Mouse (Mus musculus) retina, adult 2 months (tissue): Measurements from ENCODE around the gene Echdc3.

ENCODE experiments used
- DNase-seq: peaks from one replicate; pipeline ENCODE4 v3.0.0-alpha.2; 2012; ENCODE audit warnings: low read depth, low spot score

Gene Echdc3

DNA sequence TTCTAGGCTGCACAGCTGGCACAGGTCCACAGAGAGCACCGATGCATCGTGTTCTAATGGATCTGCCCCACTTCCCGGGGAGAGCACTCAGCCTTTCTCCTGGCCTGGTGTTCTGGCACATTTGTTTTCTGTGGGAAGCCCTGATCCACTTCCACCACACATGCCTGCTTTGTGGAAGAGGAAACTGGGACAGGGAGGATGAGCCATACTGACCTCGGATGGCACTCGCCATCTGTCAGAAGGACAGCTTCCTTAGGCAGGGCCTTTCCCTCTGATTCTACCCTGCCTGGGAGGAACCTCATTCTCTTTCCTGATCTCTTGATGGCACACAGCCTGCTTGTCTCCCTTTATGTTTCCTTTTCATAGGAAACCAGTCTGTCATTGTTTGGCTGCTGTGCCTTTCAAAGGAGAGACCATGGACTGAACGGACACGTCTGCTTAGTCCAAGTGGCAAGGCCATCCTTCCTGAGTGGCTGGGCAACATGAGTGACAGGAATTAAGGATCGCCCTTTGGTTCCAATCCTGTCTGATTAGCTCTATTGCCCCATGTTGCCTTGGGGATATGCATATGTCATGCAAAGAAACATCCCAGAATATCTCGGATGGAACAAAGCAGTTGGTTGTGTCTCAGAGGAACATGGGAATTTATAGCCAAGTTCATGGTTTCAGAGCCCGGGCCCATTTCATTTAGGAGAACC is 13.7 kb upstream of the Echdc3 start:
- DNase-seq, result peak; percentile 28

DNA sequence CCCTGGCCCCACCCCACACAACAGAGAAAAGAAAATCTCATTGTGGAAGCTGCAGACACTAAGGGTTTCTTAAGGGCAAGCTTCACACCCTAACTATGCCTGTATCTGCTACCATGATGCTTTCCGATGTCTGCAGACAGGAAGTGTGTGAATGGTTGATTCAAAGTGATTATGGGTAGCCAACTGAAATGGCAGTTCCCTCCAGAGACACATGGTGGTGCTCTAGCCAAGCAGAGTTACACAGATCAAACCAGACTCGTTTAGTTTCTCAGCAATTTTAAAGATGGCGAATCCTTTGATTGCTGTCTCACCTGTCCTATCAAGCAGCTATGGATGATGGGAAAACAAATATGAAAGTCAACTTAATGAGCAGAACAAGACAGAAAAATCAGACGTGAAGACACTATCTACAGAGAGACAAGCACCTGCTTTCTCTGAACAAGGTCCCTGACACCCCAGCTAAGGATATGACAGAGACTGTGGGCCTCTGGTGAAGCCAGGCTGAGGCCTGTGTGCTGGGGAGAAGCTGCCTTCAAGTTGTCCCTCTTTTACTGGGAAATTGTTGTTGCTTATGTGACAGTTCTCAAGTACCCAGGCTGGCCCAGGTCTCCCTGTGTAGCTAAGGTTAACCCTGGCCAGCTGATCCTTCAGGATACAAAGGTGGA is 7.4 kb upstream of the Echdc3 start:
- peak; percentile 56 for DNase-seq

DNA sequence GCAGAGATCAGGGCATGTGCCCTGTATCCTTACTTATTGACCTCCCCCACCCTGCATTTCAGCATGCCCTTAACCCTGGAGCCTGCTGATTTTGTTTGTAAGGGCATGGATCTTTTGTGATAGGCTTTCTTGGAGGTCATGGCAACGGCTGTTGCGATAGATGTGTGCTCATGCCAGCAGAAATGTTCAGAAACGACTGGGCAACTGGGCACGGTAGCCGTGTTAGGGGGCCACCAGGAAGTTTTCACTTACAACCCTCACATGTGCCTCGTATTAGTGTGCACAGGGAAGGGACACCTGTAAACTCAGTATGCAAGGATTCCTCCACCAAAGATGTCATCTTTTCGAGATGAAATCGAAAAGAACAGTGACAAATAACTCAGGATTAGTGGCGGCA is 508 bp downstream of the Echdc3 start:
- no peak for DNase-seq

DNA sequence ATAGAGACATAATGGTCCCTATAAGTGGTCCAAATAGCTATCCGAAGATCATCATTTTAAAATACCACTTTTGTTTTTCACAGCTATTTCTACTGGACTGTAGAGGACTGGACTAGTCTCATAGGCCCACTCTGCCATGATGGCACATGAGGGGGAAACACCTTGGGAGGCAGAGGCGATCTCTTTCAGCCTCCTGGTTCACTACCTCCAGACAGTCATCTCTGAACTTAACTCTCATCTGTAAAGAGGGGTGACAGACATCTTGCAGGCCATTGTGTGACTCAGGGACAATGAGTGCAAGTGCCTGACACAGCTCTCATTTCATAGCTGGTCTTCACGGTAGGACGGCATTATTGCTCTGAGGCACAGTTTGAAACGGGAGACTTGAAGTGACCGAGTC is 2.0 kb downstream of the Echdc3 start:
- no peak for DNase-seq

DNA sequence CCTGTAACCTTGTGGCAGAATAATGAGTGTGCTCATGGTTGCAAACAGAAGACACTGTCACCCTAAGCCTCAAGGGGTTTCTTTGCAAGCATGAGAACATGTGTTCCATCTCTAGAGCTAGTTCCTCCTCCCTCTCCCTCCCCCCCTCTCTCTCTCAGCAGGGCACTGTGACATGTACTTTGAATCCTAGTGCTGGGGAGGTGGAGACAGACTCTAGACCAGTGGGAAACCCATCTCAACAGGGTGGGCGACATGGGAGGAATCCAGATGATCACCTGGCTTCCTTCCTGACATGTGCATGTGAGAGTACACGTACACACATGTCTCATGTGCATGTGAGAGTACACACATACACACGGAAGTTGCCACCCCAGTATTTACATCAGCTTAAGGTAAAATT is 3.1 kb downstream of the Echdc3 start:
- DNase-seq, result no peak

DNA sequence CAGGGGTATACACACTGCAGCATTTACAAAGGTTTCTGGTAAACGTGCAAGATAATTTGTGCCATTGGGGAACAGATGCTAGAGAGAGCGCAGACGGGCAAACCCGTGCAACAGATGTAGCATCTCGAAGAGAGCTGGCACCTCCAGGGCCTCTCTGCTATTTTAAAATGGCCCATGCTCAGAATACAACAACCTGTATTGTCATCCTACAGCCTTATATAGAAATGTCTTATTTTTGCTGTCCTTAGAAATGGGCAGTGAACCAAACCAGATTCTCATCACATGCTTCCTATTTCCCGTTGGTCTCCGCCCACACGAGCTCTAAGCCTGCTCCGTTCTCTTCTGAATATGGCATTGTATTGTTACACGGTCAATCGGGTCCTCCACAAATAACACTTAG is 3.7 kb downstream of the Echdc3 start:
- DNase-seq, result no peak

DNA sequence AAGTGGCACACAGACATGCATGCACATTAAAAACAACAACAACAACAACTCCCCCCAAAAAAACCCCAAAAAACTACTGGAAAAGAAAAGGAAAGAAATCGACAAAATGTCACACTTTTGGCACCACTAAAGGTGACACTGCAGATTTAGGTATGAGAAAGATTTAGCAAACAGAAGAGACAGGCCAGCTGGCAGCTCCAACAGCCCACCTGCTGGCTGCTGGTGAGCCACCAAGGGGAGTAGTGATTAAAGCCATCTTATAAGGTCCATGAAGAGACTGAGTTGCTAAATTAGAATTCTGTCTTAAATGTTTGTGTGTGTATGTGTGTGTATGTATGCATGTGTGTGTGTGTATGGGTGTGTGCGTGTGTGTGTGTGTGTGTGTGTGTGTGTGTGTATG is 5.1 kb downstream of the Echdc3 start:
- no peak for DNase-seq

DNA sequence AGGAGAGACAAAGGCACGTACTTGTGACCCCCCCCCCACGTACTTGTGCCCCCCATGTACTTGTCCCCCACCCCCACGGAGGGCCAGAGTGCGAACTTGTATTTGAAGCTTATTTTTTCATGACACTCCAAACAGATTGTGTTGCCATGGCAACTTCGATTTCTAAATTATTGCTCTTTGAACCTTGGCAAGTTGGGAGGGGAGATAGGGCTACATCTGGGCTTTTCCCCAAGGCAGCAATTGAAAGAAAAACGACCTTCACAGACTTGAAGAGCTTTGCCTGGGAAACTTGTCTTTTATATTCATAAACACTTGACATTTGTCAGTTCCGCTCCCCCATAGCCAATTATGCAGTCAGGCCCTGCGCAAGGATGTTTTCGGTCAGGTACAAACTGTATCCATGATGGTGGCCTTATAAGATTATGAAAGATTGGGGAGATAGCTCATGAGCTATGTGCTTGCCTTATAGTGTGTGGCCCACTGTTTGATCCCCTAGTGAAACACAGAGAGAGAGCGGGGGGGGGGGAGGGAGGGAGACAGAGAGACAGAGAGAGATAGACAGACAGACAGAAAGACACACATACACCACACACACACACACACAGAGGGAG is 16.4 kb downstream of the Echdc3 start:
- DNase-seq, result no peak

DNA sequence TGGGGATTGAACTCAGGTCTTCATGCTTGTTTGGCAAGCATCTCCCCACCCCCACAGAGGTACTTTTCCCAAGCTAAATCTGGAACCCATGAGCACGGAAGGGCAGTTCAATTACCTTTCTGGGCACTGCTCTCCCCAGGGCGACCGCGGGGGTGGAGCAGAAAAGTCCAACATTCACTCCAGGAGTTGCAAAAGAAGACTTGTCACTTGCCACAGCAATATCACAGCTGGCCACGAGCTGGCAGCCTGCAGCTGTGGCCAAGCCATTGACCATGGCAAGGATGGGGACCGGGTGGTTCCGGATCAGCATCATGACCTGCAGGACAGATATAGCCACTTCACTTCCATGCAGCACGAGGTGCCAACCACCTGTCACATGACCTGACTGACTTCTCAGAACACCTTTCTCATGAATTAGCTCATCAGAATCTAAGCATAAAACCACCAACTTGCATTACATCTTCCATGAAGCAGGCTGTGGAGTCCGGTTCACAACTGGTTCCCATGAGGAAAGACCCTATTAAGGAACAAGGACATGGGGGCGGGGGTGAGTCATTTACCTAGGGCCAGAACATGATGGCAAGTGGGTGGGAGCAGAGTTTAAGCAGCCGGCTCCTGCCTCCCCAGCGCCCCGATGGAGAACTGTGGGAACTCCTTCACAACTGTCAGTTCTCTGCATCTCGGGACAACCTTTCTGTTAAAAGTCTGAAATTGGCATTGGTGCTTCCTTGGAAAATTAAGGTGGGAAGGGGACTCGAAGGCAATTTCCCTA is 17.2 kb downstream of the Echdc3 start:
- DNase-seq, result no peak

DNA sequence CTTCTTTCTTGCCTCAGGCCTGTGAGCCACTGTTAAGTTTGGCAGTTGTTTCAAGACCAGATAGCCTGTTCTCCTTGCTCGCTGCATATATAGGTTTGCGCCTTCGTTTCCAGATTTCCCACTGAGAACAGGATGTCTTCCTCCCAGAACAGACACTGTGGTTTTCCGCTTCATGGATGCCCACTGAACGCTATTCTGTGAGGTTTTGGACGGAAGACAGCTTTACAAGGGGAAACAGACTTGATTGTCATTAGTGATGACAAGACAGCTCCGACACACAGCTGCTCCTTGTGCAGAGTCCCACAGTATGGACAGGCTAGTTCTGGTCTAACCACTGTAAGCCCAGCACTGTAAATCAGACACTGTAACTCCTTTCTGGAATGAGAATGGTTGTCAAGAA is 18.3 kb downstream of the Echdc3 start:
- DNase-seq, result no peak

DNA sequence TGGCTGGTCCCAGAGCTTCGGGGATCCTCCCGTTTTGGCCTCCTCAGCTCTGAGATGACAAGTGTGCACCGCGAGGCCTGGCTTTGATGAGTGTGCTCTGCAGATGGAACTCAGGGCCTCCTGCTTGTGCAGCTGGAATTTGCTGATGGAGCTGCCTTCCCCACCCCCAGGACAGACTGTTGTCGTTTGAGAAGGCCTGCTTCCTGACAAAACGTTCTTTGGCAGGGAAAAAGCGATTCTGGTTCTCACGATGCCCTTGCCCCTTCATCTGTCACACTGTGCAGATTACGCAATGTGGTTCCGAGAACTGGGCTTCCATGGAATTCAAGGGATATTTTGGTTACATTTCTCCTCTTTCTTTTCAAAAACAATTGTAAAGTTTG is 19.3 kb downstream of the Echdc3 start:
- no peak for DNase-seq

DNA sequence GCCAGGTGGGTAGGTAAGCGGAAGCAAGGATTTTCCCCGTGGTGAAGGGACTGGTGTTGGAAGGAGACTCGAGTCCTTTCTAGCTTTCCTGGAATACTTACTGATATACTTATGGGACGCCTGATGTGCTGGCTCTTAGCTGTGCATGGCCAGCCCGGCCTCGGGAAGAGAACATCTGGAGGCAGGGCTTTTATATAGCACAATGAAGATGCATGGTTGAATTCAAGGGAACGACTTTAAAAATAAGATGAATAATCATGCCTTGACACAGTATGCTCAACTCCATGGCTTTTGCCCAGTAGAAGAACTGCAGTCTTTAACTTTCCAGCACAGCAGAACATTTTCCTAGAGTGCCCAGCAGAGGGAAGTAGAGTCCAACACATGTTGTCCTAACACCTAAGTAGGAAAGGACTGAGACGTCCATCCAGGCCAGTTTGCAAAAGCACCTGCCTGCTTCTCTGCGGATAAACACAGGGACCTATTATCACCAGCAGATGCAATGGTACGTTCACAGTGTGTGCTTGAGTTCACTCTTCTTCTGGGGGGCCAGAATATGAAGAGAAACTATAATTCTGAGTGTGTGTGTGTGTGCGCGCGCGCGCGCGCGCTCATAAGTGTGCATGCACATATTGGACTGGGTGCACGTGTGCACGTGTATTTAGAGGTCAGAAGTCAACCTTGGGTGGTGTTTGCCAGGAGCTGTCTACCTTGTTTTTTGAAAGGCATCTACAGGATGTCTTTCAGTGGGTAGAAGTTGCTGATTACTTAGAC is 19.8 kb downstream of the Echdc3 start:
- DNase-seq, result peak; percentile 57

DNA sequence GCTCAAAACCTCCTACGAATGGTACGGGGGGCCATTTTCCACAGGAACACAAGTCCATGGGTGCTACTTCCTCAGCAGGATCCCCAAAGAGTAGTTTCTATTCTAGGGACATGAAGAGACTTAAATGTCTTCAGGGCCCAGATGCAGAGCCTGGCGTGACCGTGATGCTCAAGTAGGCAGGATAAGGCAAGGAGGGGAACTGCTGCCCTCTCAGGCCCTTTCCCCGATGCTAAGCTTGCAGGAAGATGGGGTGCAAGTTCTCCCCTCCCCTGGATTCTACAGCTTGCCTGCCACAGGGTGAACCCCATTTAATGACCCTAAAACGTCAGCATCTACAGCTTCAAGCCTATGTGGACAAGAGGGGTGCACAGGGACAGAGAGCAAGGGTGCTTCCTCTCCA is 22.8 kb downstream of the Echdc3 start:
- no peak for DNase-seq

DNA sequence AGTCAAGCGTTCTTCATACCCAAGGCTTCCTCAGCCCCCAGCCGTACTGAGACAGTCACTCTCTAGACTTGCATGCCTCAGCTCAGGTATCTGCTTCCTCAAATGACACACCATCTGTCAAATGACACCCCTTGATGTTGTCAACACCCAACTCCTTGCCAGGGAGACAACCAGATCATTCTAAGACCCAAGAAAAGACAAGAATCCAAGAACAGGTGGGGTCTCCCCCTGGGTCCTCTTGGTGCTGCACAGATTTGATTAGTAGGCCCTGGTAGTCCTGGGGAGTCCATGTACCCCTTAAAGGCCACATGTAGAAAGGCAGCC is 23.2 kb downstream of the Echdc3 start:
- no peak for DNase-seq

DNA sequence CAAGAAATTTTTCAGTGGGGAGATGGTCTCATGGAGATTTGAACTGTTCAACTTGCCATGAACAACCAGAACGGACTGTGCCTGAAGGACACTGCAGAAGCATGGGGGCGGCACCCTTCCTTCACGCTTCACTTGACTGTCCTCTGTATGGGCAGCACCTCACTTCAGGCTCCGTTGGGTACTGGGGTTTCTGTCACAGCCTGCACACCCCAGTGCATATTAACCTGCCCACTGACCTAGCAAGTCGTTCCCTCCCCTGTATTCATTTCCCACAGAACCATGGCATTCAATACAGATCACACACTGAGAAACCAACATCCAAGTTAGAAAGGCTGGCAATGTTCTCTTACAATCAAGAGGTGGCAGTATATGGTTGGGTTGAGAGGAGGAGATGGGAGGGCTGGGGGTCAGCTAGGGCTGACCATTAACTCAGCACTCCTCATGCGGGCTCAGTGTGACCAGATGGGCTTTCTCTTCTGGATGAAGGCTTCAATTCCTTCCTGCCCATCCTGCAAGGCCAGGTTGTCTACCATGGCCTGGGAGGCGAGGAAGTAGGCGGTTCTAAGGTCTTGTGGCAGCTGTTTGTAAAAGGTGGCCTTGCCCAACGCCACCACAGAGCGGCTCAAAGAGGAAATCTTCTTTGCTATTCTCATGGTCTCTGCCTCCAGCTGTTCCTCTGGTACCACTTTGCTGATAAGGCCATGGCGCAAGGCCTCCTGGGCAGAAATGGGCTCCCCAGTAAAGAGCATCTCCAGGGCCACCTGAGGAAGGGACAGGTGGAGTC is 23.8 kb downstream of the Echdc3 start:
- no peak for DNase-seq

DNA sequence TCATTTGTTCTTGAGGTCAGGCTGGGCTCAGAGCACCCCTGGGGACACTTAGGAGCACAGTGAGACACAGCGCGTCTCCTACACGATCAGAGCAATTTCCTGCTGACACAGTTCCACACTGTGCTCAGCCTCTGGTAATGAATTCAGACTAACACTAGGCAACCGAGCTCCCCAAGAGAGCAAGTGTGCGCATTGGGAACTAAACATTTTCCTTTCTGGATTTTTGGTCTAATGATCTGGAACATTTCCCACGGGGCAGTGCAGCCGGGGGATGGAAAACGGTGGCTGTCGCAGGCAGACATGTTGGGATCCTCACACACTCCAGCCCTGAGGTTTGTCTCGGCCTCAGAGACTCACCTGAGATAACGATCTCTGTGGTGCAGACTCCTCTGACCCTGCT is 25.4 kb downstream of the Echdc3 start:
- no peak for DNase-seq

DNA sequence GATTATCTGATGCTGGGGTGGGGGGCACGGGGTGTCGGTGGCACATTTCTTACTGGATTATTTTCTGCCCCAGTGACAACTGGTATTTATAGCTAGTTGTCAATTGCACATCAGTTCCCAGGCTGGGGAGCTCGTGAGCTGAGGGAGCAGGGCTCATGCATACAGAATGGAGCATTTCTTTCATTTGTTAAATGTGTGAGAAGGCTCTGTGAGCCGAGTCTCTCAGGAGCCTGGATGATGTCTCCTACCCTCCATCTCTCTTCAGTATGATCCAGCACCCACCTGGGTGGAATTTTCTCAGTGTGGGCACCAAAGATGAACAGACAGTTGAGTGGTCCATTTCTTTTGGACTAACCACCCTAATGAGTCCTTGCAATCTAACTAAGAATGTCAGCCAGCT is 25.9 kb downstream of the Echdc3 start:
- DNase-seq, result no peak

DNA sequence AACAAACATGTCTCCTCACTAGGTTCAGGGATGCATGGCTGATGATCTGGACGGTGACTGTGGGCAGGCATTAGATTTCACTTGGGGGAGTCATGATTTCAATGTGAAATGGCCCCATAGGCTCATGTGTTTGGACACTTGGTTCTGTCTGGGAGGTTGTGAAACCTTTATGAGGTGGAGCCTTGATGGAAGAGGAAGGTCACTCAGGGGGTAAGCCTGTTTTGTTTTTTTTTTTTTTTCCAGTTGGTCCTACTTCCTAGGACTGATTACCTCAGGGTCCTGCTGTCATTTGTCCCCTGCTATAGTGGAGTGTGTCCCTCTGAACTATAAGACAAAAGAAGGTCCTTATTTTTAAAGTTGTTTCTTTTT is 33.1 kb downstream of the Echdc3 start:
- DNase-seq, result no peak

DNA sequence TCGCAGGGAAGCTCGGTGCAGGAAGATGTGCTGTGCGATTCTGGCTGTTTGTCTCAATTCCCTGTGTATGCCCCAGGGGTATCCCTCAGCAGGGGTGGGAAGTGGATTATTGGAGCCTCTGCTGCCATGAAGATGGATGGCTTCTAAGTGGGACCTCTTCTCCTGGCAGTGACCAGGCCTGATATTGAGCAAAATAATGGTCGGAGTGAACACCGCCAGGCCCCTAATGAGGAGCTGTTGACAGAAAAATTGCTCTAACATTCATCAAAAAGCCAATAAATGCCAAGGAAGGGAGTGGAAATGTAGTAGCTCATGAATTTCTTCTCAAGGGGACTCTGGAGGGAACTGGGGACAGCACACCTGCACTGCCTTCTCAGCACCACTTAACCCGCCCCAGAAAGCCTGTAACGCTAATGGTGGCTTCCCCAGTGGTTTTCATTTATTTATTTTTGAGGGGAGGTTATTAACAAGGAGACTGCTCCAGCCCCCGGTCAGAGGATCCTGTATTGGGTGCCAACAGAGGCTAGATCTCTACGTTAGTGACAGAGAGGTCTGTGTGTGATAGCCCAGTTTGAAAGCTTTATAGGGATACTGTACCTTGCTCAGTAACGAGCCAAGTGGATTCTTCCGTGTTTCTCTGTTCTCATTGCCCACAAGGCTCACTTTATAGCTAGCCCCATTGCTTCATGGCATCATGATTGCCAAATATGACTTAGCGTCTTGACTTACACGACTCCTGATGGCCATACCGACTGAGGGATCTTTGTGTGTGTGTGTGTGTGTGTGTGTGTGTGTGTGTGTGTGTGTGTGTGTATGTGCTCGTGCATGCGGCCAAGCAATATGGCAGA is 33.7 kb downstream of the Echdc3 start:
- DNase-seq, result no peak

DNA sequence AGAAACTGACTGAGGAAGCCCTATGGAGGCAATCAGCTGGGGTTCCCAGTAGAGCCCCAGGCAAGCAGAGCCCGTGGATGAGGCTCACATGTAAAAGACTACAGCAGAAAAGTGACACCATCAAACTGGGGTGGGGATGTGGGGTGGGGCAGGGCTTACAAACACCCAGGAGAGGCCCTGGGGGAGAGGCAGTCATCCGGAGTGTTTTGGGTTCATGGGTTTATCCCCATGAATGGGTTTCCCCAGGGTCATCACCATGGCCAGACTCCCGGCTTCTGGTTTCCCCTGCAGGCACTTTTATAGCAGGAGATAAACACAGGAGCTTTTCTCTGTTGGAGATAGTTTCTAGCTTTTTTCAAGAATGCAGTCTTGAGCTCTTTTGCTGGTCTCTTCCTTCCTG is 39.8 kb downstream of the Echdc3 start:
- no peak for DNase-seq
